Mouse (Mus musculus): ENCODE results near the gene Cdkal1.

Cdkal1 gene

GRCm38 (mm10) chr13:29192697-29193096 is 662.8 kb downstream of the Cdkal1 start:
- no peak for DNase-seq (ENCODE audit: low read depth, low spot score)

DNA sequence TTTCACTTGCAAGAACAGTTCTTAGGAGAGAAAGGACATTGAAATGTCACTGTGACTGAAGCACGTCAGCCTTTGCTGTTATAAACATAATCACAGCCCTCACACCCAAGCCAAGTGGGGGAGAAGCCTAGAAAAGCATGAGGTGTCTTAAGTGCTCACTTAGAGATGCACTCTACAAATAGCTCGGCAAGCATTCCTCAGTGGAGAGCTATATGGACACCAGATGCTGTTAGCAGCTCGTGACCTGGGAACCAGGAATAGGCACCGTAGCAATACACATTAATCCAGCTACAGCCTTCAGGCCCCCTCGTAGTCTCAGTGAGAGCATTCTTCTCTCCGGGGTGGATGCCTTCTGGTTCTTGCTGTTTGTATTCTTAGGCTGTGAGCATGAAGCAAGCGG is 664.9 kb downstream of the Cdkal1 start:
- DNase-seq (ENCODE audit: low read depth, low spot score), result no peak

- DNase-seq (ENCODE audit: low read depth, low spot score), result no peak
Observed at GRCm38 (mm10) chr13:29186748-29187147, 668.7 kb downstream of the Cdkal1 start.

DNA sequence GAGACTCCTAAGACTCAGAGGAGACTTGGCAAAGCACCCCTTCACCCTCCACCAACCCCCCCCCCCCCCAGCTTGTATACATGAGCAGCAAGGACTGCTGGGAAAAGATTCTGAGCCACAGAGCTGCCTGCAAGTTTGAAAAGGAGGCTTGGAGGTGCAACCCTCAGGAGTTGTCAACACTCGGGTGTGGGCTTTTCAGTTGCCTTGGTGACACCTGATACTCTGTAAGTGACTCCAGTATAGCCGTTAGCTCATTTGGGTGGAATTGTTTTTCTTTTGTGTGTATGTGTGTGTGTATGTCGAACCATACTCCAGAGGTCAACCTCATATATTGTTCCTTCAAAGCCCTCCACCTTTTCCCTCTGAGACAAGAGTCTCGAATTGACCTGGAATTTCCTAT is 669.9 kb downstream of the Cdkal1 start:
- DNase-seq (ENCODE audit: low read depth, low spot score), result peak; percentile 27

DNA sequence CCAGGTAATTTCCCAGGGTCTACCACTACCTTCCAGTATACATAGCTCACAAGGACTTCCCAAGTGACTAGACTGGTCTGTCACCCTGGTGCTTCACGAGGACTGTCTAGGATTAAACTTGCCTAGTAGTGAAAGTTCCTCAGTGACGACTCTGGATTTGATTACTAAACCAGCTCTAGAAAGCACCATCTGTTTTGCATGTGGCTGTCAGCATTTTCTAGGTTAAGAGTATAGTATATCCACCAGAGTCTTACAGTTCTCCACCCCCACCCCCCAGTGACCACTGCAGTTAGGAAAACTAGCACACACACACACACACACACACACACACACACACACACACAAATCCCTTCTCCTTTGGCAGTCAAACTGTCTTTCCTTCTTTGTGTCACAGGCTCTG is 670.9 kb downstream of the Cdkal1 start:
- DNase-seq (ENCODE audit: low read depth, low spot score), result peak; percentile 21

GRCm38 (mm10) chr13:29179861-29180260 is 675.6 kb downstream of the Cdkal1 start:
- no peak for DNase-seq (ENCODE audit: low read depth, low spot score)

DNA sequence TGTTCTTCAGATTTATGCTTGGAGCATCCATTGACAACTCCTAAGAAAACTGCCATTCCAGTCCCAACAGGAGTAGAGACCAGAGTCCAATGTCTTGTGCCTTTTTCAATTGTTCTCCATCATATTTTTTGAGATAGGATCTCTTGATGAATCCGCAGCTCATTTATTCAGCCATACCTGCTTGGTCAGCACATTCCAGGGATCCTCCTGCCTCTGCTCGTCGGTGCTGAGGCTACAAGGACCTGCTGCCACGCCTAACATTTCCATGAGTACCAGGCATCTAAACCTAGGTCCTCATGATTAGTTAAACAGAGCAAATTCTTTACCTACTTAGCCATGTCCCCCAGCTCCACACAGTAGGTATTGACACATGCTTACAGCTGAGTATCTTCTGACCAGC is 676.2 kb downstream of the Cdkal1 start:
- no peak for DNase-seq (ENCODE audit: low read depth, low spot score)

GRCm38 (mm10) chr13:29177889-29178486 is 677.5 kb downstream of the Cdkal1 start:
- DNase-seq (ENCODE audit: low read depth, low spot score), result no peak

DNA sequence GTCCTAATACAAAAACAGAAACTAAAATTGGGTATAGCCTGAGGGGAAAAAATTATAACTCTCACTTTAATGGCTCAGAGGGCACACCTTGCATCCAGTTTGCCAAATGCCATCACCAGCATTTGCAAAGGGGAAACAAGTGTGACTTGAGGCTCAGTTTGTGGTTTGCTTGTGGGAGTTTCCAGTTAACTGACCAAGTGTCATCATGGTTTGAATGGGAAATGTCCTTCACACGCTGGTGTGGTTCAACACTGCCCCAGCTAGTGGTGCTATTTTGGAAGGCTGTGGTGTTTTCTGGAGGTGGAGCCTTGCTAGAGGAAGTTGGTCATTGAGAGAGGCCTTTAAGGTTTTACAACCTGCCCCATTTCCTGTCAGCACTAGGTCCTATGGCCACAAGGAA is 686.1 kb downstream of the Cdkal1 start:
- no peak for DNase-seq (ENCODE audit: low read depth, low spot score)

GRCm38 (mm10) chr13:29164845-29165524 is 690.5 kb downstream of the Cdkal1 start:
- no peak for DNase-seq (ENCODE audit: low read depth, low spot score)

GRCm38 (mm10) chr13:29162867-29163514 is 692.5 kb downstream of the Cdkal1 start:
- no peak for DNase-seq (ENCODE audit: low read depth, low spot score)

DNA sequence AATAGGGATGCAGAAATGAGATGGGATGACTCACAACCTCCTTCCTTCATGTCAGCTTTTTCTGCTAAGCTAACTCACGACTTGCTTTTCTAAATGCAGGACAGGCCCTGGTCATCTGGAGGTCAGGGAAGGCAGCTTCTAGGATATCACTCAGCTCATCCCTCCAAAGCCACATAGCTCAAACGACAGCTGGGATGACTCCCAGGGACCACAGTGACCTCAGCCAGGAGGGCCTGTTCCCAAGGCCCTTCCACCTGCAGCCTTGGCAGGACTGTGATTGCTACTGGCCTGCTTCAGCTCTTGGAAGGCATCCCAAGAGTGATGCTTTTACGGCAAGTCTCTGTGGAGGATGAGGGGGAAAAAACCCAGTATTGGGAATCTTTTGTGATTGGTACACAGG is 693.0 kb downstream of the Cdkal1 start:
- no peak for DNase-seq (ENCODE audit: low read depth, low spot score)

DNA sequence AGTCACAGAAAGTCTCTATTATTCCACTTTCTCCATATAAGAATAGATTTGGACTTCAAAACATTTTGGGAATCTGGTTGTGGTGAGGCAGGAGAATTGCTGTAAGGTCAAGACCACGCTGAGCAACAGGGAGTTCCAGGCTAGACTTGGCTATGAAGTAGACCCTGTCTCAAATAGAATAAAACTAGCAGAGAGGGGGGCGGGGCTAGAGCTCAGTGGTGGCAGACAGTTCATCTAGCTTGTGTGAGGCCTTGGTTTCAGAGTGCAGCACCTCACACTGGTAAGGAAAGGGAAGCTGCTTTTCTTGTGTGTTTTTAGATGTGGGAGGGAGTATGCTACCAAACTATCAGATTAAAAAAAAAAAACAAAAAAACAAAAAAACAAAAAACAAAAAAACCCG is 694.0 kb downstream of the Cdkal1 start:
- no peak for DNase-seq (ENCODE audit: low read depth, low spot score)

GRCm38 (mm10) chr13:29156703-29157102 is 698.8 kb downstream of the Cdkal1 start:
- no peak for DNase-seq (ENCODE audit: low read depth, low spot score)

DNA sequence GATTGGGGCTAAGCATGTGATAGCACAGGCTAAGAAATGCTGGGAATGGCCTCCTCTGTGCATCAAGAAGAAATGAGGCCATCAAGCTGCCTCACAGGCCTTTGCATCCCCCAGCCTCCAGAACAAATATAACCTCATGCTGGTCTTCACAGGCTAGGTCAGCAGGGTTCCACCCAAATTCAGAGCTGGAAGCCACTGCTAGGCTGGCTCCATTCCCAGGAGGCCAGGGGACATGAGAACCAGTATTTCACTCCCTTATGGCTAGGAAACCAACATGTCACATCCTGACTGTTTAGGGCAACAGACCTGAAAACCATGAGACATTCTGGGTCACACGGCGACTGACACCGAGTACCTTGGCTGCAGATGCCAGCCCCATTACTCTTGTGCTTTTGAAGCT is 700.2 kb downstream of the Cdkal1 start:
- no peak for DNase-seq (ENCODE audit: low read depth, low spot score)

DNA sequence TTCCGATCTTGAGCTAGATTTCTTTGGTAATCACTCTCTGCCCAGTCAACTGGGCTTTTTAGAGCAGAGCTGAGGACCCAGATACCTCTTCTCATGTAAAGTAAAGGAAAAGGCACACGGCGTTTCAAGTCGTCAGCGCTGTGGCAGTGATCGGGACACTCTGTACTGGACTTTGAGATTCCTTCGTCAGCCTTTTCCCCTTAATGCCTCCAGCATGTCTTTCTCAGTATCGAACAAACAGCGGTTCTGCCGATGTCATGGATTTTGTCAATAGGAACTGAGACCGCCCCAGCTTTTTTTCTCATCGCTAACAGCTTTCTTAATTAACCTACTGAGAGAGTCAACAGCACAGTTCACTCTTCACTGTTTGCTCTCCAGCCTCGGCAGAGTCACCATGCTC is 705.4 kb downstream of the Cdkal1 start:
- DNase-seq (ENCODE audit: low read depth, low spot score), result no peak

DNA sequence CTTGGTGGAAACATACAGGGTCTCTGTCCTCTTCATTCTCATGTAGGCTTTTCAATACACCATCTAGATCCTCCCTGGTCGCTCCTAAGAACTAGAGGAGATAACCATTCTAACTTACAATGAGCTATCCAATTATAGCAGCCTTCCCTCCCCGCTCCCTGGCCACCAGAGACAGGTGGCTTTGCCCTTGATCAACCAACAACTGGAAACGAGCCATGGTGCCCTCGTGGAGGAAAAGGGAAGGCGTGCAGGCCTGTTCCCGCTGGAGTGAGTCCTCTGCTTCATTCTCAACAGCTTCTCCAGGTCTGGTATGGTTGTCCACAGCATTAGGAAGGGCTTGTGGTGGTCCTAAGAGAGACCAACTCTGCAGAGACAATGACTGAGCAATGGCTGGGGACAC is 706.1 kb downstream of the Cdkal1 start:
- DNase-seq (ENCODE audit: low read depth, low spot score), result no peak

- no peak for DNase-seq (ENCODE audit: low read depth, low spot score)
Observed at GRCm38 (mm10) chr13:29148616-29149015, 706.9 kb downstream of the Cdkal1 start.

All from forelimb bud, embryonic 11.5 days (tissue).